Mouse (Mus musculus): ENCODE measurements around the gene Chit1.

DNA sequence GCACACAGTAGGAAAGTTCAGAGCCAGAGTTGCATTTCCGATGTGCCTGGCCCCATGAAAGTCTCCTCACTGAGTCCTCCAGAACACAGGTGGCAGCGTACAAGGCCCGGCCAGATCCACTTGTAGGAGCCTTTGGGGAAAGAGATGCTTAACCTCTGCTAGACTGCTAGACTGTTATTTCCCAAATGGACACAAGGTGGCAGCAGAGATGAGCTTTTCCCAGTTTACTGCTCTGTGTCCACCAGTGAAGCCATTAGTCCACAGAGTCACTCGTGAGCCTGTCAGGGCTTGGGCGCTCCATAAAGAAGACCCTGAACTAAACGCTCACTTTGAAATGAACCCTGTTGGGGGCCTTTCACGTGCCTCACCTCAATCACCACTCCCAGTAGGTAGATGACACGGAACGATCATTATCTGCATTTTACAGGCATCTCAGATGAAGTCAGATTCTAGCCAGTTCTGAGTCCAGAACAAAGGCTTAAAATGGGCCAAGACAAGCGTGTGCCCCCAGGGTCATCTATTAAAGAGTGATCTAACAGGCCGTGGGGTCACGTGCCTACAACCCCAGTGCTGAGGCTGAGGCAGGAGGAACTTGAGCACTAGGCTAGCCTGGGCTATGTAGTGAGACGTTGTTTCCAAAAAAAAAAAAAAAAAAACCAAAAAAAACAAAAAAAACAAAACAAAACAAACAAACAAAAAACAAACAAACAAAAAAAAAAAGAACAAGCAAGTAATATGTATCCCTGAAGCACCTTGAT, 40.8 kb downstream of the Chit1 start:
- TF ChIP-seq BHLHE40 (IDR thresholded peaks at IDR 0.05; ENCODE audit: borderline replicate concordance, low read depth, low read length) (no peak), ZNF384 (IDR thresholded peaks at IDR 0.05; ENCODE audit: low read depth, low read length) (no peak), USF1 (IDR thresholded peaks at IDR 0.05; ENCODE audit: low read depth, low read length) (peak; percentile 17; the same call in 1 of the 2 replicates), KAT2A (conservative IDR thresholded peaks at IDR 0.05; ENCODE audit: low read depth, low read length) (no peak), MAFK (IDR thresholded peaks at IDR 0.05; ENCODE audit: borderline replicate concordance, low read depth, low read length) (no peak), EP300 (IDR thresholded peaks at IDR 0.05; ENCODE audit: low read depth in 1 of 2, low read length in 2 of 2) (no peak)

Data from MEL (cell line).